Mouse (Mus musculus): Measurements from ENCODE around the gene Lacc1.

Lacc1 gene

GRCm38 (mm10) chr14:77005566-77005965 lies 31.1 kb downstream of the Lacc1 start:
- ChIA-PET POLR2A (interaction anchor here in 3 of 4 experiments (0.9 to 3.1 kb wide), 15 partner anchors 12 to 526 kb away, joined by 3 to 16 read pairs (median 4); no protein-coding TSS in a partner anchor), CTCF (interaction anchor here in 2 of 4 experiments (1.4 to 1.7 kb wide), 3 partner anchors 501 to 526 kb away, joined by 4 to 5 read pairs (median 5); no protein-coding TSS in a partner anchor)

GRCm38 (mm10) chr14:77004740-77005139 lies 32.0 kb downstream of the Lacc1 start:
- ChIA-PET POLR2A (interaction anchor here in 3 of 4 experiments (1.1 to 3.1 kb wide), 13 partner anchors 14 to 525 kb away, joined by 3 to 16 read pairs (median 5); no protein-coding TSS in a partner anchor), CTCF (interaction anchor here in 1 of 4 experiments (1.7 kb wide), 1 partner anchor 500 kb away, joined by 5 read pairs; no protein-coding TSS in a partner anchor)

GRCm38 (mm10) chr14:76990351-76990750 lies 46.4 kb downstream of the Lacc1 start:
- CTCF ChIA-PET, result interaction anchor here in 3 of 4 experiments (0.6 to 1.0 kb wide), 5 partner anchors 205 to 1134 kb away, joined by 3 to 6 read pairs (median 3); no protein-coding TSS in a partner anchor
- POLR2A ChIA-PET, result interaction anchor here (0.5 to 4.0 kb wide), 28 partner anchors 14 to 906 kb away, joined by 3 to 41 read pairs (median 5); no protein-coding TSS in a partner anchor

GRCm38 (mm10) chr14:76981781-76982180 lies 54.9 kb downstream of the Lacc1 start:
- POLR2A ChIA-PET, result no interaction called here
- CTCF ChIA-PET, result interaction anchor here in 1 of 4 experiments (0.7 kb wide), 1 partner anchor 21 kb away, joined by 3 read pairs; no protein-coding TSS in a partner anchor

GRCm38 (mm10) chr14:76981176-76981575 lies 55.5 kb downstream of the Lacc1 start:
- CTCF ChIA-PET, result no interaction called here
- POLR2A ChIA-PET, result no interaction called here

- ChIA-PET CTCF (no interaction called here), POLR2A (interaction anchor here in 2 of 4 experiments (0.8 to 1.1 kb wide), 2 partner anchors 29 to 474 kb away, joined by 3 to 4 read pairs; no protein-coding TSS in a partner anchor)
Measured at GRCm38 (mm10) chr14:76979569-76979968, 57.1 kb downstream of the Lacc1 start.
